Mouse (Mus musculus): ENCODE data around the gene Gm20479.

DNA sequence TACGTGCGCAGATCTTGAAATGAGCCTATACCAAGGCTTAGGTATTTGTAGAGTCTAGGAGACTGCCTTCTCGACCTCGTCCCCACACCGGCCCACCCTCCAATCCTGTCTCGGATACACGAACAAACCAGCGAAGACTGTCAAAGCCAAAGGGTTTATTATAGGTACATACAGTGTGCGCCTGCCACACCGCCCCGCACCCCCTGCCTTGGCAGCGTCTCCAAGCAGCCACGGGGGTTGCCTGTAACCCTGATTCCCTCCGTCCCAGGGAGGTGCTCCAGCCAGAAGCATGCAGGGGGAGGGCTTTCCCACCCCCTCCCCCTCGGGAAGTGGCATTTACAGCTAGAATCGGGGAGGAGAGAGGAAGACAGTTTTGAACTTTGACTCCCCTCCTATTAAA, 971 bp downstream of the Gm20479 start:
- no peak for TF ChIP-seq POLR2A (IDR thresholded peaks at IDR 0.05; ENCODE audit: borderline replicate concordance, extremely low read depth, insufficient read depth, insufficient read length, poor library complexity, severe bottlenecking)
- no peak for TF ChIP-seq CTCF (IDR thresholded peaks at IDR 0.05; ENCODE audit: borderline replicate concordance, extremely low read depth, insufficient read depth, insufficient read length)
